Mouse (Mus musculus): ENCODE measurements around the gene Syvn1. TPM values are rescaled to one million over a fixed set of nuclear protein-coding genes. Genes with fewer than 3 reads are reported as not detected.

Gene Syvn1
- polyA plus RNA-seq, 1 experiment from 2014 or later, result 33.1 TPM

GRCm38 (mm10) chr19:6016532-6016931, 29.8 kb upstream of the Syvn1 start:
- Histone ChIP-seq H3K9me3 (ENCODE audit: low read length) (no peaks in the 10 kb centered on the region), H3K27me3 (ENCODE audit: insufficient read depth, low read length) (no peaks in the 10 kb centered on the region), H3K36me3 (ENCODE audit: insufficient read depth, low read length) (no peaks in the 10 kb centered on the region), H3K4me3 (ENCODE audit: low read length) (no peak overlapping the region), H3K9ac (replicated peaks; ENCODE audit: low read length) (no peak overlapping the region), H3K27ac (ENCODE audit: low read length) (no peak overlapping the region), H3K4me1 (ENCODE audit: insufficient read depth, low read length) (peaks cover 16% of the 10 kb centered on the region), H3K4me2 (replicated peaks; ENCODE audit: low read depth, low read length) (no peak overlapping the region; the same call in 1 of the 2 replicates)
- no peak for ATAC-seq (ENCODE audit: low FRiP score, low TSS enrichment)
- WGBS, result 42% methylated on average over 7 of the region's 7 CpGs

GRCm38 (mm10) chr19:6018142-6019089, 28.0 kb upstream of the Syvn1 start:
- Histone ChIP-seq H3K9me3 (ENCODE audit: low read length) (no peaks in the 10 kb centered on the region), H3K27me3 (ENCODE audit: insufficient read depth, low read length) (no peaks in the 10 kb centered on the region), H3K27ac (ENCODE audit: low read length) (no peak overlapping the region), H3K4me1 (ENCODE audit: insufficient read depth, low read length) (peaks cover 16% of the 10 kb centered on the region), H3K36me3 (ENCODE audit: insufficient read depth, low read length) (no peaks in the 10 kb centered on the region), H3K9ac (replicated peaks; ENCODE audit: low read length) (no peak overlapping the region), H3K4me3 (ENCODE audit: low read length) (no peak overlapping the region), H3K4me2 (replicated peaks; ENCODE audit: low read depth, low read length) (no peak overlapping the region)
- 30% methylated on average over 15 of the region's 15 CpGs for WGBS
- ATAC-seq (ENCODE audit: low FRiP score, low TSS enrichment), result no peak

GRCm38 (mm10) chr19:6020276-6020675, 26.1 kb upstream of the Syvn1 start:
- ATAC-seq (ENCODE audit: low FRiP score, low TSS enrichment), result no peak
- H3K27me3 ChIP-seq (ENCODE audit: insufficient read depth, low read length), result no peaks in the 10 kb centered on the region
- no peak overlapping the region for H3K4me3 ChIP-seq (ENCODE audit: low read length)
- no peak overlapping the region for H3K27ac ChIP-seq (ENCODE audit: low read length)
- H3K4me2 ChIP-seq (replicated peaks; ENCODE audit: low read depth, low read length), result no peak overlapping the region
- WGBS, result 57% methylated on average over 3 of the region's 3 CpGs
- no peak overlapping the region for H3K9ac ChIP-seq (replicated peaks; ENCODE audit: low read length)
- no peaks in the 10 kb centered on the region for H3K9me3 ChIP-seq (ENCODE audit: low read length)
- H3K36me3 ChIP-seq (ENCODE audit: insufficient read depth, low read length), result no peaks in the 10 kb centered on the region
- H3K4me1 ChIP-seq (ENCODE audit: insufficient read depth, low read length), result peaks cover 7% of the 10 kb centered on the region

GRCm38 (mm10) chr19:6023059-6023458, 23.3 kb upstream of the Syvn1 start:
- 52% methylated on average over 8 of the region's 8 CpGs for WGBS
- Histone ChIP-seq H3K27me3 (ENCODE audit: insufficient read depth, low read length) (no peaks in the 10 kb centered on the region), H3K9ac (replicated peaks; ENCODE audit: low read length) (no peak overlapping the region), H3K4me3 (ENCODE audit: low read length) (no peak overlapping the region), H3K4me1 (ENCODE audit: insufficient read depth, low read length) (no peaks in the 10 kb centered on the region), H3K9me3 (ENCODE audit: low read length) (no peaks in the 10 kb centered on the region), H3K27ac (ENCODE audit: low read length) (no peak overlapping the region), H3K36me3 (ENCODE audit: insufficient read depth, low read length) (no peaks in the 10 kb centered on the region), H3K4me2 (replicated peaks; ENCODE audit: low read depth, low read length) (no peak overlapping the region)
- ATAC-seq (ENCODE audit: low FRiP score, low TSS enrichment), result no peak

- no peaks in the 10 kb centered on the region for H3K4me1 ChIP-seq (ENCODE audit: insufficient read depth, low read length)
- H3K27me3 ChIP-seq (ENCODE audit: insufficient read depth, low read length), result no peaks in the 10 kb centered on the region
- H3K4me3 ChIP-seq (ENCODE audit: low read length), result no peak overlapping the region
- H3K9me3 ChIP-seq (ENCODE audit: low read length), result no peaks in the 10 kb centered on the region
- ATAC-seq (ENCODE audit: low FRiP score, low TSS enrichment), result no peak
- H3K9ac ChIP-seq (replicated peaks; ENCODE audit: low read length), result no peak overlapping the region
- no peak overlapping the region for H3K27ac ChIP-seq (ENCODE audit: low read length)
- WGBS, result 74% methylated on average over 7 of the region's 7 CpGs
- no peak overlapping the region for H3K4me2 ChIP-seq (replicated peaks; ENCODE audit: low read depth, low read length)
- H3K36me3 ChIP-seq (ENCODE audit: insufficient read depth, low read length), result no peaks in the 10 kb centered on the region
Measured at GRCm38 (mm10) chr19:6023930-6024329, 22.4 kb upstream of the Syvn1 start.

- Histone ChIP-seq H3K9ac (replicated peaks; ENCODE audit: low read length) (no peak overlapping the region), H3K4me1 (ENCODE audit: insufficient read depth, low read length) (no peaks in the 10 kb centered on the region), H3K27me3 (ENCODE audit: insufficient read depth, low read length) (no peaks in the 10 kb centered on the region), H3K4me3 (ENCODE audit: low read length) (no peak overlapping the region), H3K9me3 (ENCODE audit: low read length) (no peaks in the 10 kb centered on the region), H3K4me2 (replicated peaks; ENCODE audit: low read depth, low read length) (no peak overlapping the region), H3K36me3 (ENCODE audit: insufficient read depth, low read length) (no peaks in the 10 kb centered on the region), H3K27ac (ENCODE audit: low read length) (no peak overlapping the region)
- whole genome bisulfite sequencing, result 85% methylated on average over 6 of the region's 6 CpGs
- no peak for ATAC-seq (ENCODE audit: low FRiP score, low TSS enrichment)
Measured at GRCm38 (mm10) chr19:6028991-6029390, 17.4 kb upstream of the Syvn1 start.

- 80% methylated on average over 9 of the region's 9 CpGs for WGBS
- H3K27me3 ChIP-seq (ENCODE audit: insufficient read depth, low read length), result no peaks in the 10 kb centered on the region
- ATAC-seq (ENCODE audit: low FRiP score, low TSS enrichment), result no peak
- no peaks in the 10 kb centered on the region for H3K9me3 ChIP-seq (ENCODE audit: low read length)
- H3K4me3 ChIP-seq (ENCODE audit: low read length), result no peak overlapping the region
- no peaks in the 10 kb centered on the region for H3K36me3 ChIP-seq (ENCODE audit: insufficient read depth, low read length)
- no peaks in the 10 kb centered on the region for H3K4me1 ChIP-seq (ENCODE audit: insufficient read depth, low read length)
- no peak overlapping the region for H3K27ac ChIP-seq (ENCODE audit: low read length)
- H3K9ac ChIP-seq (replicated peaks; ENCODE audit: low read length), result no peak overlapping the region
- H3K4me2 ChIP-seq (replicated peaks; ENCODE audit: low read depth, low read length), result no peak overlapping the region
Measured at GRCm38 (mm10) chr19:6029426-6029825, 16.9 kb upstream of the Syvn1 start.

- Histone ChIP-seq H3K4me3 (ENCODE audit: low read length) (no peak overlapping the region), H3K27me3 (ENCODE audit: insufficient read depth, low read length) (no peaks in the 10 kb centered on the region), H3K9ac (replicated peaks; ENCODE audit: low read length) (no peak overlapping the region), H3K27ac (ENCODE audit: low read length) (no peak overlapping the region), H3K9me3 (ENCODE audit: low read length) (no peaks in the 10 kb centered on the region), H3K36me3 (ENCODE audit: insufficient read depth, low read length) (no peaks in the 10 kb centered on the region), H3K4me1 (ENCODE audit: insufficient read depth, low read length) (no peaks in the 10 kb centered on the region), H3K4me2 (replicated peaks; ENCODE audit: low read depth, low read length) (no peak overlapping the region)
- no peak for ATAC-seq (ENCODE audit: low FRiP score, low TSS enrichment)
- 74% methylated on average over 14 of the region's 14 CpGs for WGBS
Measured at GRCm38 (mm10) chr19:6030520-6031280, 15.7 kb upstream of the Syvn1 start.

GRCm38 (mm10) chr19:6035966-6036585, 10.3 kb upstream of the Syvn1 start:
- H3K27me3 ChIP-seq (ENCODE audit: insufficient read depth, low read length), result no peaks in the 10 kb centered on the region
- H3K4me3 ChIP-seq (ENCODE audit: low read length), result no peak overlapping the region
- no peak overlapping the region for H3K4me2 ChIP-seq (replicated peaks; ENCODE audit: low read depth, low read length)
- 74% methylated on average over 9 of the region's 9 CpGs for WGBS
- no peak overlapping the region for H3K9ac ChIP-seq (replicated peaks; ENCODE audit: low read length)
- no peak for ATAC-seq (ENCODE audit: low FRiP score, low TSS enrichment)
- H3K9me3 ChIP-seq (ENCODE audit: low read length), result no peaks in the 10 kb centered on the region
- no peak overlapping the region for H3K27ac ChIP-seq (ENCODE audit: low read length)
- H3K36me3 ChIP-seq (ENCODE audit: insufficient read depth, low read length), result no peaks in the 10 kb centered on the region
- no peaks in the 10 kb centered on the region for H3K4me1 ChIP-seq (ENCODE audit: insufficient read depth, low read length)
